Mouse (Mus musculus): Measurements from ENCODE around the gene Hist1h2ab.

Gene Hist1h2ab

GRCm38 (mm10) chr13:23778339-23778738, 27.4 kb downstream of the Hist1h2ab start:
- no peak for DNase-seq (ENCODE audit: low spot score)

GRCm38 (mm10) chr13:23779025-23779424, 28.1 kb downstream of the Hist1h2ab start:
- DNase-seq (ENCODE audit: low spot score), result no peak

- peak; percentile 18 for DNase-seq (ENCODE audit: low spot score)
Observed at GRCm38 (mm10) chr13:23792520-23792919, 41.6 kb downstream of the Hist1h2ab start.

- no peak for DNase-seq (ENCODE audit: low spot score)
Observed at GRCm38 (mm10) chr13:23799405-23799804, 48.5 kb downstream of the Hist1h2ab start.
